Mouse (Mus musculus): ENCODE measurements around the gene Cad. TPM values are rescaled to one million over a fixed set of nuclear protein-coding genes. Genes with fewer than 3 reads are reported as not detected.

Gene Cad
- total and polyA plus RNA-seq, 3 experiments: 43.1 to 123 (median 106) TPM

DNA sequence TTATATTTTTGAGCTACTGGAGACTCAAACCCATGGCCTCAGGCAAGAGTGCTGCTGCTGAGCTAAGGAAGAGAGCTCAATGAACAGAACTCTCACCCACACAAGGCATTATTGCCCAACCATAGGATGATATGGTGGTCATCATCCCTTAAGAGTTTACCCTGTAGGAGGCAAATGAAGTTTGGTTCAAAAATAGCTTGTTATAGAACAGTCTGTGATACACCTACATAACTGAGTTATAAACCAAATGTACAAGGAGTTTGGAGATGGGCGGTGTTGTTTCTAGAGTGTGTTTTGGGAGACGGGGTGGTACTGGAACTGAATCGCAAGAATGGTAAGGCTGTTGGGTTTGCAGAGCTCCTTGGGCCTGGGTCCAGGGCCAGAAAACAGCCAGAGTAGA lies 15.2 kb downstream of the Cad start:
- Histone ChIP-seq H3K9me3 (replicated peaks; ENCODE audit: low read length) (no peaks in the 10 kb centered on the region), H3K27me3 (replicated peaks) (no peaks in the 10 kb centered on the region), H3K4me3 (replicated peaks in 1 of 3; ENCODE audit: low read depth in 2 of 3, low read length in 2 of 3, poor library complexity in 1 of 3) (no peak overlapping the region), H3K9ac (ENCODE audit: insufficient read depth, low read depth) (no peak overlapping the region), H3K27ac (ENCODE audit: insufficient read depth, low read depth) (no peak overlapping the region), H3K79me2 (replicated peaks; ENCODE audit: control insufficient read depth, extremely low read depth, insufficient read depth, poor library complexity, severe bottlenecking) (no peaks in the 10 kb centered on the region), H3K4me1 (ENCODE audit: control insufficient read depth in 1 of 2, insufficient read depth in 2 of 2) (no peaks in the 10 kb centered on the region), H3K4me2 (ENCODE audit: insufficient read depth, low read depth, poor library complexity, severe bottlenecking) (no peak overlapping the region), H3K36me3 (replicated peaks in 1 of 2; ENCODE audit: control insufficient read depth in 1 of 2, insufficient read depth in 1 of 2, low read length in 1 of 2) (peaks cover 91% of the 10 kb centered on the region in 2 experiments)
- in situ Hi-C loops (cut with MboI; ENCODE audit: low pct_ligation_motif_present, low pct_unique_long_range_greater_than_20kb, low sequenced_read_pairs): no loop called here
- DNase-seq (ENCODE audit: extremely low read depth): no peak
- no peak for TF ChIP-seq USF1 (IDR thresholded peaks at IDR 0.05; ENCODE audit: low read depth, low read length)
- TF ChIP-seq NRF1 (IDR thresholded peaks at IDR 0.05; ENCODE audit: low read depth, low read length): no peak
- TF ChIP-seq RAD21 (IDR thresholded peaks at IDR 0.05; ENCODE audit: low read depth, low read length): no peak
- no peak for TF ChIP-seq HCFC1 (IDR thresholded peaks at IDR 0.05; ENCODE audit: low read depth, low read length)
- no peak for TF ChIP-seq POLR2AphosphoS2 (IDR thresholded peaks at IDR 0.05; ENCODE audit: low read depth, low read length)
- no peak for TF ChIP-seq CHD1 (IDR thresholded peaks at IDR 0.05; ENCODE audit: low read depth, low read length)
- TF ChIP-seq USF2 (conservative IDR thresholded peaks at IDR 0.05; ENCODE audit: low read depth, low read length): no peak
- TF ChIP-seq CHD2 (IDR thresholded peaks at IDR 0.05; ENCODE audit: low read length): no peak
- TF ChIP-seq MXI1 (IDR thresholded peaks at IDR 0.05; ENCODE audit: low read depth, low read length): no peak
- no peak for TF ChIP-seq E2F4 (IDR thresholded peaks at IDR 0.05; ENCODE audit: insufficient replicate concordance, low read depth, low read length)
- TF ChIP-seq MAX (IDR thresholded peaks at IDR 0.05; ENCODE audit: low read length): no peak
- dilution Hi-C loops (cut with MboI; ENCODE audit: extremely low pct_ligation_motif_present, extremely low pct_unique_long_range_greater_than_20kb, low sequenced_read_pairs): no loop called here

DNA sequence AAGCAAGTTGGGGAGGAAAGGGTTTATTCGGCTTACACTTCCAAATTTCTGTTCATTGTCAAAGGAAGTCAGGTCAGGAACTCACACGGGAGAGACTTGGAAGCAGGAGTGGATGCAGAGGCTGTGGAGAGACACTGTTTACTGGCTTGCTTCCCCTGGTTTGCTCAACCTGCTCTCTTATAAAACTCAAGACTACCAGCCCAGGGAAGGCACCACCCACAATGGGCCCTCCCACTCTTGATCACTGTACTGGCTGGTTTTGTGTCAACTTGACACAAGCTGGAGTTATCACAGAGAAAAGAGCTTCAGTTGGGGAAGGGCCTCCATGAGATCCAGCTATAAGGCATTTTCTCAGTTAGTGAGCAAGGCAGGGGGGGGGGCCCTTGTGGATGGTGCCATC lies 16.5 kb downstream of the Cad start:
- TF ChIP-seq CHD2 (IDR thresholded peaks at IDR 0.05; ENCODE audit: low read length) (no peak), USF1 (IDR thresholded peaks at IDR 0.05; ENCODE audit: low read depth, low read length) (no peak)

DNA sequence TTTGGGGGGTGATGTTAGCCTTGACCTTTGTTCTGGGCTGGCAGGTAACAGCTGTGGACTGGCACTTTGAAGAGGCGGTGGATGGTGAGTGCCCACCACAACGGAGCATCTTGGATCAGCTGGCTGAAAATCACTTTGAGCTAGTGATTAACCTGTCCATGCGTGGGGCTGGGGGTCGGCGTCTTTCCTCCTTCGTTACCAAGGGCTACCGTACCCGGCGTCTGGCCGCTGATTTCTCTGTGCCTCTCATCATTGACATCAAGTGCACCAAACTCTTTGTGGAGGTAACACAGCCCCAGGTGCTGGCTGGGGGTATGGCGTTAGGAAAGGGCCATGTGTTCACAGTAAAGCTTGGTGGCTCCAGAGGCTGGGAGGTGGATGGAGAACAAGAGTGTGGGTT lies 17.2 kb downstream of the Cad start:
- Histone ChIP-seq H3K9me3 (replicated peaks; ENCODE audit: low read length) (no peaks in the 10 kb centered on the region), H3K4me1 (ENCODE audit: control insufficient read depth in 1 of 2, insufficient read depth in 2 of 2) (no peaks in the 10 kb centered on the region), H3K4me3 (replicated peaks in 1 of 3; ENCODE audit: low read depth in 2 of 3, low read length in 2 of 3, poor library complexity in 1 of 3) (no peak overlapping the region), H3K9ac (ENCODE audit: insufficient read depth, low read depth) (no peak overlapping the region), H3K27me3 (replicated peaks) (no peaks in the 10 kb centered on the region), H3K4me2 (ENCODE audit: insufficient read depth, low read depth, poor library complexity, severe bottlenecking) (no peak overlapping the region), H3K79me2 (replicated peaks; ENCODE audit: control insufficient read depth, extremely low read depth, insufficient read depth, poor library complexity, severe bottlenecking) (no peaks in the 10 kb centered on the region), H3K27ac (ENCODE audit: insufficient read depth, low read depth) (no peak overlapping the region), H3K36me3 (replicated peaks in 1 of 2; ENCODE audit: control insufficient read depth in 1 of 2, insufficient read depth in 1 of 2, low read length in 1 of 2) (peaks cover 96 to 98% of the 10 kb centered on the region in 2 experiments)
- in situ Hi-C loops (cut with MboI; ENCODE audit: low pct_ligation_motif_present, low pct_unique_long_range_greater_than_20kb, low sequenced_read_pairs): no loop called here
- dilution Hi-C loops (cut with MboI; ENCODE audit: extremely low pct_ligation_motif_present, extremely low pct_unique_long_range_greater_than_20kb, low sequenced_read_pairs): no loop called here
- DNase-seq (ENCODE audit: extremely low read depth): no peak
- TF ChIP-seq MXI1 (IDR thresholded peaks at IDR 0.05; ENCODE audit: low read depth, low read length) (no peak), BHLHE40 (IDR thresholded peaks at IDR 0.05; ENCODE audit: low read depth, low read length) (no peak), ZMIZ1 (IDR thresholded peaks at IDR 0.05; ENCODE audit: low read depth, low read length) (no peak), JUN (IDR thresholded peaks at IDR 0.05; ENCODE audit: insufficient read depth, low read depth, low read length) (no peak), MYC (IDR thresholded peaks at IDR 0.05; ENCODE audit: low read depth, low read length) (no peak), ZC3H11A (IDR thresholded peaks at IDR 0.05; ENCODE audit: low read depth, low read length) (no peak), EP300 (IDR thresholded peaks at IDR 0.05; ENCODE audit: low read length) (no peak), SMC3 (IDR thresholded peaks at IDR 0.05; ENCODE audit: low read depth, low read length) (no peak), TBP (conservative IDR thresholded peaks at IDR 0.05; ENCODE audit: low read depth, low read length) (no peak), RCOR1 (conservative IDR thresholded peaks at IDR 0.05; ENCODE audit: low read depth, low read length) (no peak)

More for the DNA sequence above, 16.5 kb downstream of the Cad start:
- no peak for DNase-seq (ENCODE audit: extremely low read depth)
- Histone ChIP-seq H3K9ac (ENCODE audit: insufficient read depth, low read depth) (no peak overlapping the region), H3K36me3 (replicated peaks in 1 of 2; ENCODE audit: control insufficient read depth in 1 of 2, insufficient read depth in 1 of 2, low read length in 1 of 2) (peaks cover 96 to 98% of the 10 kb centered on the region in 2 experiments), H3K4me1 (ENCODE audit: control insufficient read depth in 1 of 2, insufficient read depth in 2 of 2) (no peaks in the 10 kb centered on the region), H3K27ac (ENCODE audit: insufficient read depth, low read depth) (no peak overlapping the region), H3K79me2 (replicated peaks; ENCODE audit: control insufficient read depth, extremely low read depth, insufficient read depth, poor library complexity, severe bottlenecking) (no peaks in the 10 kb centered on the region), H3K9me3 (replicated peaks; ENCODE audit: low read length) (no peaks in the 10 kb centered on the region), H3K4me2 (ENCODE audit: insufficient read depth, low read depth, poor library complexity, severe bottlenecking) (no peak overlapping the region), H3K4me3 (replicated peaks in 1 of 3; ENCODE audit: low read depth in 2 of 3, low read length in 2 of 3, poor library complexity in 1 of 3) (no peak overlapping the region), H3K27me3 (replicated peaks) (no peaks in the 10 kb centered on the region)
- in situ Hi-C loops (cut with MboI; ENCODE audit: low pct_ligation_motif_present, low pct_unique_long_range_greater_than_20kb, low sequenced_read_pairs): no loop called here
- dilution Hi-C loops (cut with MboI; ENCODE audit: extremely low pct_ligation_motif_present, extremely low pct_unique_long_range_greater_than_20kb, low sequenced_read_pairs): no loop called here

Measured in CH12.LX (cell line).